ENCODE assay signal across 8 mouse cellular contexts in genomic region chr5:138857010-138857617, GRCm38 (mm10). TPM values are rescaled to one million over a fixed set of nuclear protein-coding genes. Genes with fewer than 3 reads are reported as not detected.
A peak's percentile ranks its signal among the peaks of the same experiment; 100 is the strongest.
DNase-seq lines count a peak whose midpoint lies in the region; ATAC-seq and TF ChIP-seq lines count a peak whose summit lies in the region.

No protein-coding gene starts in this region.

- intact Hi-C loops in heart, adult 2 months (cut with DNase I), result no loop called here

- H3K9me3 ChIP-seq in heart, embryonic 12.5 days (replicated peaks), result no peaks in the 10 kb centered on the region
- no peaks in the 10 kb centered on the region for H3K9me3 ChIP-seq in kidney, embryonic 14.5 days (ENCODE audit: control insufficient read depth, low read length)
- H3K9me3 ChIP-seq in limb, embryonic 13.5 days, result no peaks in the 10 kb centered on the region
- no peaks in the 10 kb centered on the region for H3K9me3 ChIP-seq in midbrain, postnatal 0 days (ENCODE audit: low read length)

- H3K4me2 ChIP-seq in heart, embryonic 12.5 days, result no peak overlapping the region
- H3K4me2 ChIP-seq in kidney, embryonic 14.5 days (replicated peaks; ENCODE audit: low read depth, low read length), result no peak overlapping the region
- H3K4me2 ChIP-seq in limb, embryonic 13.5 days (replicated peaks), result no peak overlapping the region
- H3K4me2 ChIP-seq in midbrain, postnatal 0 days (ENCODE audit: low read depth, low read length, poor library complexity, severe bottlenecking), result no peak overlapping the region

- H3K4me3 ChIP-seq in heart, embryonic 12.5 days, result no peak overlapping the region
- H3K4me3 ChIP-seq in heart, adult 2 months, result no peak overlapping the region
- H3K4me3 ChIP-seq in kidney, embryonic 14.5 days (ENCODE audit: low read length), result no peak overlapping the region
- H3K4me3 ChIP-seq in limb, embryonic 13.5 days, result no peak overlapping the region
- no peak overlapping the region for H3K4me3 ChIP-seq in midbrain, postnatal 0 days (ENCODE audit: low read depth, low read length)

- H3K27me3 ChIP-seq in heart, embryonic 12.5 days (replicated peaks), result no peaks in the 10 kb centered on the region; the same call in 1 of the 2 replicates
- no peaks in the 10 kb centered on the region for H3K27me3 ChIP-seq in heart, adult 2 months (ENCODE audit: control insufficient read depth, insufficient read depth, low read length)
- H3K27me3 ChIP-seq in kidney, embryonic 14.5 days (ENCODE audit: control insufficient read depth, insufficient read depth, low read length), result no peaks in the 10 kb centered on the region
- no peaks in the 10 kb centered on the region; the same call in 1 of the 2 replicates for H3K27me3 ChIP-seq in limb, embryonic 13.5 days
- no peaks in the 10 kb centered on the region for H3K27me3 ChIP-seq in midbrain, postnatal 0 days (ENCODE audit: insufficient read depth, low read length)

- H3K27ac ChIP-seq in heart, embryonic 12.5 days (ENCODE audit: poor library complexity, severe bottlenecking), result no peak overlapping the region
- H3K27ac ChIP-seq in heart, adult 2 months, result no peak overlapping the region
- no peak overlapping the region for H3K27ac ChIP-seq in kidney, embryonic 14.5 days (ENCODE audit: low read depth, low read length)
- H3K27ac ChIP-seq in limb, embryonic 13.5 days, result no peak overlapping the region
- no peak overlapping the region for H3K27ac ChIP-seq in midbrain, postnatal 0 days (ENCODE audit: low read depth, low read length)

- ATAC-seq in heart, embryonic 12.5 days (ENCODE audit: insufficient number of reproducible peaks, low FRiP score), result no peak; the same call in 1 of the 2 replicates
- peak; percentile 76 for ATAC-seq in kidney, embryonic 14.5 days (ENCODE audit: low FRiP score, low TSS enrichment)
- ATAC-seq in limb, embryonic 13.5 days (ENCODE audit: low FRiP score, low read depth), result peak; percentile 58
- peak; percentile 72; the same call in 1 of the 2 replicates for ATAC-seq in midbrain, postnatal 0 days (ENCODE audit: low FRiP score)

- 0 out of 2 replicates have a peak, but pooled peaks have one; percentile 51 for TF ChIP-seq EP300 in heart, adult 2 months (IDR thresholded peaks at IDR 0.05; ENCODE audit: insufficient read depth, low read depth, low read length)

- peaks cover 5% of the 10 kb centered on the region for H3K4me1 ChIP-seq in heart, embryonic 12.5 days (replicated peaks)
- H3K4me1 ChIP-seq in heart, adult 2 months (ENCODE audit: control insufficient read depth, insufficient read depth, low read length), result no peaks in the 10 kb centered on the region
- no peaks in the 10 kb centered on the region for H3K4me1 ChIP-seq in kidney, embryonic 14.5 days (ENCODE audit: control insufficient read depth, insufficient read depth, low read length)
- peaks cover 13% of the 10 kb centered on the region for H3K4me1 ChIP-seq in limb, embryonic 13.5 days
- H3K4me1 ChIP-seq in midbrain, postnatal 0 days (ENCODE audit: insufficient read depth, low read length), result no peaks in the 10 kb centered on the region

- DNase-seq in heart, adult 11 months, result peak; percentile 95
- peak; percentile 78 for DNase-seq in embryo, embryonic 11 days
- DNase-seq in heart, adult 2 months, result peak; percentile 76 to 83
- peak; percentile 86 for DNase-seq in midbrain, postnatal 0 days (ENCODE audit: low spot score)
- peak; percentile 43 for DNase-seq in telencephalon, adult 2 months (ENCODE audit: low read depth, low spot score)

- no peak overlapping the region for H3K9ac ChIP-seq in heart, embryonic 12.5 days
- H3K9ac ChIP-seq in heart, adult 2 months (ENCODE audit: low read depth, low read length), result no peak overlapping the region
- H3K9ac ChIP-seq in kidney, embryonic 14.5 days (ENCODE audit: low read depth, low read length), result no peak overlapping the region
- H3K9ac ChIP-seq in limb, embryonic 13.5 days, result no peak overlapping the region
- no peak overlapping the region for H3K9ac ChIP-seq in midbrain, postnatal 0 days (replicated peaks; ENCODE audit: low read length, poor library complexity, severe bottlenecking)

- TF ChIP-seq POLR2A in heart, adult 2 months (IDR thresholded peaks at IDR 0.05; ENCODE audit: insufficient read depth, low read depth, low read length), result no peak

- H3K36me3 ChIP-seq in heart, embryonic 12.5 days, result no peaks in the 10 kb centered on the region
- H3K36me3 ChIP-seq in heart, adult 2 months (ENCODE audit: control insufficient read depth, insufficient read depth, low read length), result no peaks in the 10 kb centered on the region
- H3K36me3 ChIP-seq in kidney, embryonic 14.5 days (ENCODE audit: control insufficient read depth, insufficient read depth, low read length), result no peaks in the 10 kb centered on the region
- H3K36me3 ChIP-seq in limb, embryonic 13.5 days, result no peaks in the 10 kb centered on the region
- H3K36me3 ChIP-seq in midbrain, postnatal 0 days (ENCODE audit: insufficient read depth, low read length), result no peaks in the 10 kb centered on the region

- no peaks in the 10 kb centered on the region for H3K79me2 ChIP-seq in heart, adult 2 months (replicated peaks; ENCODE audit: control insufficient read depth, insufficient read depth, low read length)

- WGBS in heart, embryonic 12.5 days, result 37% methylated on average over 9 of the region's 9 CpGs
- 32% methylated on average over 9 of the region's 9 CpGs for WGBS in heart, adult 2 months
- WGBS in kidney, embryonic 14.5 days, result 28% methylated on average over 9 of the region's 9 CpGs
- 33% methylated on average over 9 of the region's 9 CpGs for WGBS in limb, embryonic 13.5 days
- 38% methylated on average over 9 of the region's 9 CpGs for WGBS in midbrain, postnatal 0 days

- TF ChIP-seq CTCF in heart, adult 2 months (IDR thresholded peaks at IDR 0.05), result peak; percentile 93
- peak; percentile 87 for TF ChIP-seq CTCF in midbrain, postnatal 0 days (IDR thresholded peaks at IDR 0.05)

RNA-seq across cellular contexts. Expression of gene Gm5294, which starts 37.2 kb away (rescaled TPM):
- polyA plus RNA-seq in heart, embryonic 12.5 days (2016; fragmentation: Nextera tagmentation; extraction: Ambion mirVana), result not detected in 2 replicates
- total RNA-seq in heart, adult 2 months (2021), result not detected
- polyA plus RNA-seq in heart, adult 2 months (2012; rRNA removed), result not detected in 2 replicates
- not detected in 2 replicates for polyA plus RNA-seq in kidney, embryonic 14.5 days (2014; fragmentation: Nextera tagmentation; extraction: Ambion mirVana)
- not detected in 2 replicates for polyA plus RNA-seq in limb, embryonic 13.5 days (2015; fragmentation: Nextera tagmentation; extraction: Ambion mirVana)
- total RNA-seq in midbrain, postnatal 0 days (2014; rRNA removed), result not detected in 2 replicates
- polyA plus RNA-seq in midbrain, postnatal 0 days (2015; fragmentation: Nextera tagmentation; extraction: Ambion mirVana), result 0.25 TPM in 1 of 2 replicates, not detected in the other

Comparison
In these comparisons a context has a peak if more than half of its experiments do, and no peak if none do; other contexts are left out.
1. DNase-seq: peak in every context shown above with its lines; median percentile 95 in heart, adult 11 months; 86 in midbrain, postnatal 0 days; 80 in heart, adult 2 months; 78 in embryo, embryonic 11 days; 43 in telencephalon, adult 2 months.